ENCODE assay signal across 8 mouse cellular contexts in the genomic region with DNA sequence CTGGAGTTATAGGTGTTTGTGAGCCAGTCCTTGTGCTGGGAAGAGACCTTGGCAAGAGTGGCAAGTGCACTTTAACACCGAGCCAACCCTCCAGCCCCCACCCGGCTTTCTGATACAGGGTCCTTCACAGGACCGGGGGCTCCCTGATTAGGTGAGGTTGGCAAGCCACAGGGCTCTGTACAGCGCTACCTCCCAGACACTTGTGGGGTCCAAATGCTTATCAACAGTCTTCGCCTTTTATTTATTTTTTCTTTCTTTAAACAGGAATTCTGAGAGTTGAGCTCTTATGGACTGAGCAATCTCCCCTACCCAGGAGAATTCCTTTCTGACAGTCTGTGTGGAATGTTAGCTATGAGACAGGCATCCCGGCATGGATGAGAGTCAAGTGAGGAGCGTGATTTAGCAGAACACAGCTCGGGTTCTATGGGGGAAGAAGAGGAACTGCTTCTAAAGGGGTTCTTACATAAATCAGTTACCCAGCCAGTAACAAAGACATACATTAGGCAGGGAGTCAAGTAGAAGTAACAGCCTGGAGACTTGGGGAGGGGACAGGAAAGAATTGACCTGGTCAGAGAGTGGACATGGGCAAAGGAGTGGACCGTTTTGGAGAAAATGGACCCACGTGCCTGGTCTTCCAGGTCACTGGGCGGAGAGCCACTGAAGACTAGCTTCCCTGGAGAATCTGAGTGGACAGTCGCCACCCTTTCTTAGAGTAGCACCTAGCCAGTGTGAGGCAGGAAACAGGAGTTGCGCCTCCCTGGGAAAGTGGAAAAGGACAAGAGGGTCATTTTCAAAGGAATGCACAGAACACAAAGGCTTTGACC.
DNase-seq lines count a peak whose midpoint lies in the region; ATAC-seq and TF ChIP-seq lines count a peak whose summit lies in the region.
"Had no signal": no experiment of that assay in that cellular context is flagged by ENCODE, and none has a peak within 500 bp of the region (broad histone marks: within the 10 kb centered on the region; RNA-seq: fewer than 3 reads in every experiment).

No protein-coding gene starts in this region.

- no peak for TF ChIP-seq CTCF in midbrain, postnatal 0 days (IDR thresholded peaks at IDR 0.05)

- H3K27me3 ChIP-seq in midbrain, embryonic 12.5 days = no peaks in the 10 kb centered on the region
- no peaks in the 10 kb centered on the region for H3K27me3 ChIP-seq in midbrain, postnatal 0 days (ENCODE audit: insufficient read depth, low read length)
- no peaks in the 10 kb centered on the region for H3K27me3 ChIP-seq in heart, embryonic 12.5 days (replicated peaks)
- no peaks in the 10 kb centered on the region for H3K27me3 ChIP-seq in limb, embryonic 10.5 days (ENCODE audit: low read depth, poor library complexity, severe bottlenecking)
- H3K27me3 ChIP-seq: stomach, embryonic 15.5 days had no signal

- no peaks in the 10 kb centered on the region for H3K9me3 ChIP-seq in midbrain, embryonic 12.5 days
- H3K9me3 ChIP-seq in midbrain, postnatal 0 days (ENCODE audit: low read length) = no peaks in the 10 kb centered on the region
- H3K9me3 ChIP-seq in heart, embryonic 12.5 days (replicated peaks) = no peaks in the 10 kb centered on the region
- H3K9me3 ChIP-seq in limb, embryonic 10.5 days (replicated peaks) = no peaks in the 10 kb centered on the region
- H3K9me3 ChIP-seq: stomach, embryonic 15.5 days had no signal

- H3K27ac ChIP-seq in midbrain, embryonic 12.5 days (replicated peaks) = peak overlapping the region; percentile 43
- H3K27ac ChIP-seq in midbrain, postnatal 0 days (ENCODE audit: low read depth, low read length) = no peak overlapping the region
- peak overlapping the region; percentile 84 for H3K27ac ChIP-seq in heart, embryonic 12.5 days (ENCODE audit: poor library complexity, severe bottlenecking)
- H3K27ac ChIP-seq in limb, embryonic 10.5 days = peak overlapping the region; percentile 62
- H3K27ac ChIP-seq: stomach, embryonic 15.5 days had no signal

- peak overlapping the region; percentile 17; the same call in 1 of the 2 replicates for H3K4me2 ChIP-seq in midbrain, embryonic 12.5 days (replicated peaks)
- no peak overlapping the region for H3K4me2 ChIP-seq in midbrain, postnatal 0 days (ENCODE audit: low read depth, low read length, poor library complexity, severe bottlenecking)
- peak overlapping the region; percentile 55 for H3K4me2 ChIP-seq in heart, embryonic 12.5 days
- H3K4me2 ChIP-seq: stomach, embryonic 15.5 days had no signal

- no peak for DNase-seq in midbrain, postnatal 0 days (ENCODE audit: low spot score)
- no peak for DNase-seq in limb, embryonic 10.5 days (ENCODE audit: low spot score)
- no peak for DNase-seq in layer of hippocampus, postnatal 36 days
- DNase-seq in cerebellum, postnatal 4 days (ENCODE audit: low spot score in 2 of 2) = no peak

- H3K4me1 ChIP-seq in midbrain, embryonic 12.5 days = peaks cover 32% of the 10 kb centered on the region
- no peaks in the 10 kb centered on the region for H3K4me1 ChIP-seq in midbrain, postnatal 0 days (ENCODE audit: insufficient read depth, low read length)
- peaks cover 32% of the 10 kb centered on the region for H3K4me1 ChIP-seq in heart, embryonic 12.5 days (replicated peaks)
- peaks cover 27% of the 10 kb centered on the region for H3K4me1 ChIP-seq in limb, embryonic 10.5 days

- no peaks in the 10 kb centered on the region for H3K36me3 ChIP-seq in midbrain, embryonic 12.5 days
- no peaks in the 10 kb centered on the region for H3K36me3 ChIP-seq in midbrain, postnatal 0 days (ENCODE audit: insufficient read depth, low read length)
- H3K36me3 ChIP-seq in heart, embryonic 12.5 days = no peaks in the 10 kb centered on the region
- H3K36me3 ChIP-seq in limb, embryonic 10.5 days = no peaks in the 10 kb centered on the region
- H3K36me3 ChIP-seq: stomach, embryonic 15.5 days had no signal

- 19% methylated on average over 13 of the region's 13 CpGs for WGBS in midbrain, embryonic 12.5 days
- WGBS in midbrain, postnatal 0 days = 28% methylated on average over 13 of the region's 13 CpGs
- 11% methylated on average over 13 of the region's 13 CpGs for WGBS in heart, embryonic 12.5 days
- 37% methylated on average over 13 of the region's 13 CpGs for WGBS in limb, embryonic 10.5 days

- H3K4me3 ChIP-seq in midbrain, embryonic 12.5 days = no peak overlapping the region
- no peak overlapping the region for H3K4me3 ChIP-seq in midbrain, postnatal 0 days (ENCODE audit: low read depth, low read length)
- H3K4me3 ChIP-seq in heart, embryonic 12.5 days = 0 out of 2 replicates have a peak overlapping the region, but pooled peaks have one; percentile 3
- H3K4me3 ChIP-seq in limb, embryonic 10.5 days = no peak overlapping the region
- H3K4me3 ChIP-seq: stomach, embryonic 15.5 days had no signal

- no peak for ATAC-seq in midbrain, embryonic 12.5 days (ENCODE audit: low FRiP score, low read depth)
- ATAC-seq in midbrain, postnatal 0 days (ENCODE audit: low FRiP score) = no peak
- ATAC-seq in heart, embryonic 12.5 days (ENCODE audit: insufficient number of reproducible peaks, low FRiP score) = peak; percentile 62; the same call in 1 of the 2 replicates
- ATAC-seq in erythroid progenitor cell, adult 5-6 weeks (replicated peaks; ENCODE audit: low FRiP score, poor library complexity, severe bottlenecking) = no peak

- no peak overlapping the region for H3K9ac ChIP-seq in midbrain, embryonic 12.5 days (replicated peaks)
- H3K9ac ChIP-seq in midbrain, postnatal 0 days (replicated peaks; ENCODE audit: low read length, poor library complexity, severe bottlenecking) = no peak overlapping the region
- no peak overlapping the region for H3K9ac ChIP-seq in heart, embryonic 12.5 days
- H3K9ac ChIP-seq: stomach, embryonic 15.5 days had no signal
